9 mouse cellular contexts compared by ENCODE assay signal in the genomic region with DNA sequence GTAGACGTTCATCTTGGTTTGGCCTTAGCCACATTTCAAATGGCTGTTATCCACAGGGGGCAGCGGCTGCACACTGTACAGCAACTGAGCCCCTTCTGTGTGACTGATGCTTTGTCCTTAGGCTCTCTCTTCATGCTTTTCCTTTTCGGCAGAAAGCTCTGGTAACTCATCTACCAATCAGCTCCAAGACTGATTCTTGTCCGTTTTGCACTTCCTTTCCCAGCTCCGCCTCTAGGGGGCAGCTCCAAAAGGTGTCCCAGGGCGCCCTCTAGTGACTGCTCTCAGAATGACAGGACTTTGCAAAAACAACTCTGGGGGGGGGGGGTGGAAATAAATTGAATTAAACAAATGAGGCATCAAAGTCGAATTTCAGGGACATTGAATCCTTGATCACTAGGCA.
DNase-seq lines count a peak whose midpoint lies in the region; ATAC-seq and TF ChIP-seq lines count a peak whose summit lies in the region.
"Had no signal": no experiment of that assay in that cellular context is flagged by ENCODE, and none has a peak within 500 bp of the region (broad histone marks: within the 10 kb centered on the region; RNA-seq: fewer than 3 reads in every experiment).

No protein-coding gene starts in this region.

- TF ChIP-seq CTCF in cerebellum, adult 2 months (IDR thresholded peaks at IDR 0.05; ENCODE audit: borderline replicate concordance, insufficient read depth, low read depth, low read length): peak; percentile 87
- TF ChIP-seq CTCF in layer of hippocampus, adult 2 months (conservative IDR thresholded peaks at IDR 0.05): peak; percentile 92

- peak; percentile 66 for ATAC-seq in CD4-positive, CD25-positive, alpha-beta regulatory T cell, adult 4 months

- no peak overlapping the region for H3K27ac ChIP-seq in cerebellum, adult 2 months (ENCODE audit: insufficient read depth, low read length)
- no peak overlapping the region for H3K27ac ChIP-seq in layer of hippocampus, adult 2 months
- H3K27ac ChIP-seq: midbrain, embryonic 12.5 days had no signal

- 17% methylated on average over 7 of the region's 7 CpGs for WGBS in cerebellum, adult 2 months

- DNase-seq in Muller cell, postnatal 12 days (ENCODE audit: inconsistent ontology term): peak; percentile 60
- DNase-seq in cerebellum, adult 2 months: peak; percentile 61 to 73
- peak; percentile 71 to 73 for DNase-seq in gastrocnemius, adult 8-10 months (ENCODE audit: low spot score in 2 of 2)
- peak; percentile 56 to 93 for DNase-seq in layer of hippocampus, adult 2 months (ENCODE audit: low spot score in 2 of 2)
- DNase-seq in lung, postnatal 14 days: peak; percentile 95
- peak; percentile 39 to 50 for DNase-seq in right cerebral cortex, postnatal 36 days (ENCODE audit: low spot score in 2 of 2)
- peak; percentile 64 to 88 for DNase-seq in urinary bladder, postnatal 4 days (ENCODE audit: low spot score in 2 of 2)

- no peak overlapping the region for H3K4me3 ChIP-seq in cerebellum, adult 2 months (replicated peaks; ENCODE audit: insufficient read depth, low read depth, low read length)
- H3K4me3 ChIP-seq in layer of hippocampus, adult 2 months: no peak overlapping the region
- H3K4me3 ChIP-seq: midbrain, embryonic 12.5 days had no signal

- no peak for TF ChIP-seq POLR2A in cerebellum, adult 2 months (IDR thresholded peaks at IDR 0.05; ENCODE audit: borderline replicate concordance, insufficient read depth, low read length)

- H3K27me3 ChIP-seq in cerebellum, adult 2 months (ENCODE audit: control insufficient read depth, insufficient read depth, low read length): no peaks in the 10 kb centered on the region

- no peaks in the 10 kb centered on the region for H3K4me1 ChIP-seq in cerebellum, adult 2 months (ENCODE audit: control insufficient read depth, insufficient read depth, low read length)

Comparison
In these comparisons a context has a peak if more than half of its experiments do, and no peak if none do; other contexts are left out.
1. DNase-seq: peak in every context shown above with its lines; median percentile 95 in lung, postnatal 14 days; 76 in urinary bladder, postnatal 4 days; 74 in layer of hippocampus, adult 2 months; 72 in gastrocnemius, adult 8-10 months; 67 in cerebellum, adult 2 months; 60 in Muller cell, postnatal 12 days; 44 in right cerebral cortex, postnatal 36 days.